Mouse (Mus musculus) small intestine, adult 2 months (tissue): ENCODE data around the gene Ctsa. TPM values are rescaled to one million over a fixed set of nuclear protein-coding genes. Genes with fewer than 3 reads are reported as not detected.
"Not testable (repeated sequence)": the region's sequence is repeated elsewhere in the genome, so short reads cannot be mapped to it uniquely, and the experiment has no call there.

Experiments used
- H3K27ac ChIP-seq: fragments of 200-500 bp; 2 replicates; pipeline ENCODE4 v1.5.1; 2012; ENCODE audit warnings: low read depth, low read length, control low read depth, inconsistent platforms; ENCODE audit not compliant: insufficient read depth
- H3K27me3 ChIP-seq: fragments of 200-500 bp; 2 replicates; pipeline ENCODE4 v1.6.1; 2012; ENCODE audit warnings: mild to moderate bottlenecking, moderate library complexity, low read length, inconsistent platforms; ENCODE audit not compliant: control insufficient read depth, insufficient read depth
- H3K36me3 ChIP-seq: fragments of 200-500 bp; 2 replicates; pipeline ENCODE4 v1.6.1; 2012; ENCODE audit warnings: mild to moderate bottlenecking, low read length, control low read depth, inconsistent platforms; ENCODE audit not compliant: control insufficient read depth, insufficient read depth
- H3K4me1 ChIP-seq: fragments of 200-500 bp; 2 replicates; pipeline ENCODE4 v1.6.1; 2012; ENCODE audit warnings: low read length, inconsistent platforms, mixed read lengths; ENCODE audit not compliant: control insufficient read depth, insufficient read depth, insufficient read length
- H3K4me3 ChIP-seq: fragments of 200-500 bp; 2 replicates; pipeline ENCODE4 v1.5.1; 2012; ENCODE audit warnings: low read depth, mild to moderate bottlenecking, control low read depth, inconsistent platforms, low read length, moderate library complexity
- CTCF ChIP-seq: fragments of 200-500 bp; IDR thresholded peaks from 2 replicates; pipeline ENCODE4 v1.5.1; 2012; ENCODE audit warnings: low read depth, mild to moderate bottlenecking, control low read depth, inconsistent platforms, low read length, moderate library complexity, mixed read lengths; ENCODE audit not compliant: insufficient replicate concordance, insufficient read length; ENCODE audit errors: extremely low read depth
- POLR2A ChIP-seq: fragments of 200-500 bp; IDR thresholded peaks from 2 replicates; pipeline ENCODE4 v1.6.1; 2012; ENCODE audit warnings: low read depth, mild to moderate bottlenecking, control low read depth, inconsistent platforms, low read length, moderate library complexity
- WGBS: fragments of 180-500 bp; shearing (Covaris S2); methylation state at CpG from one replicate; pipeline ENCODE4 v1.1.7; 2018; 5-methylcytosine and 5-hydroxymethylcytosine counted together
- polyA plus RNA-seq: library from polyadenylated mRNA; depleted of rRNA; stranded (reverse); fragments of >200 nt; gene quantifications from 2 replicates; pipeline ENCODE4 v1.2.3, GENCODE M21; 2012

Ctsa gene
- polyA plus RNA-seq, 1 experiment: 235 TPM

GRCm38 (mm10) chr2:164871602-164872303 lies 39.1 kb downstream of the Ctsa start:
- Histone ChIP-seq H3K27me3 (no peaks in the 10 kb centered on the region), H3K36me3 (no peaks in the 10 kb centered on the region), H3K27ac (no peak overlapping the region), H3K4me1 (peaks cover 6% of the 10 kb centered on the region; the same call in 1 of the 2 replicates), H3K4me3 (no peak overlapping the region)
- TF ChIP-seq CTCF (peak; percentile 42; the same call in 1 of the 2 replicates), POLR2A (no peak)
- WGBS: 42% methylated on average over 6 of the region's 6 CpGs

- H3K27me3 ChIP-seq: no peaks in the 10 kb centered on the region
- no peak overlapping the region for H3K27ac ChIP-seq
- 50% methylated on average over 3 of the region's 3 CpGs for WGBS
- H3K36me3 ChIP-seq: 0 out of 2 replicates have a peak, but pooled peaks cover 2% of the 10 kb centered on the region
- TF ChIP-seq POLR2A: no peak
- TF ChIP-seq CTCF: no peak
- H3K4me3 ChIP-seq: no peak overlapping the region
- H3K4me1 ChIP-seq: peaks cover 10% of the 10 kb centered on the region; the same call in 1 of the 2 replicates
Measured at GRCm38 (mm10) chr2:164873621-164874020, 40.9 kb downstream of the Ctsa start.

DNA sequence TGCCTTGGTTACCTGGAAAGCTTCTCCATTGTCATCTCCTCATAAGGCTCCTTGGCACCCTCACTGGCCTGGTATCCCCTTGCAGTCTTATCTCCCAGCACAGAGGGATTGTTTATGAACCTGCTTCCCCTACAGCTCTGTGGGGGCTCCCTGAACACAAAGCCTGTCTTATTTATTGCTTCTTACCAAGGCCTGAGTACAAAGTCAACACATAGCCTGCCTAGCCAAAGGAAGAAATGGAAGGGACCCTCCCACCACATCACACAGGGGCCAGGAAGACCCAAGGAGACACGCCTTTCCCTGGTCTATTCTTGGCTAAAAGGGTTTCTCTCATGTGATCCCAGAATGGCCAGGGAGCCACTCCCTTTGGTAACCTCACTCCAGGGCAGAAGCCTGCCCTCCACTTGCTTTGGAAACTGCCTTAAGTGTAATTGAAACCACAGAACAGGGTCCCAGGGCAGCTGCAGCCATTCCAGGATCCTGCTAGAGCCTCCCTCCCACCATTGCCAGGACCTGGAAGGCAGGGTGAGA lies 41.6 kb downstream of the Ctsa start:
- 26% methylated on average over 1 of the region's 1 CpGs for WGBS
- Histone ChIP-seq H3K27ac (no peak overlapping the region), H3K27me3 (no peaks in the 10 kb centered on the region), H3K36me3 (0 out of 2 replicates have a peak, but pooled peaks cover 2% of the 10 kb centered on the region), H3K4me1 (peaks cover 10% of the 10 kb centered on the region; the same call in 1 of the 2 replicates), H3K4me3 (no peak overlapping the region)
- TF ChIP-seq CTCF (no peak), POLR2A (no peak)

DNA sequence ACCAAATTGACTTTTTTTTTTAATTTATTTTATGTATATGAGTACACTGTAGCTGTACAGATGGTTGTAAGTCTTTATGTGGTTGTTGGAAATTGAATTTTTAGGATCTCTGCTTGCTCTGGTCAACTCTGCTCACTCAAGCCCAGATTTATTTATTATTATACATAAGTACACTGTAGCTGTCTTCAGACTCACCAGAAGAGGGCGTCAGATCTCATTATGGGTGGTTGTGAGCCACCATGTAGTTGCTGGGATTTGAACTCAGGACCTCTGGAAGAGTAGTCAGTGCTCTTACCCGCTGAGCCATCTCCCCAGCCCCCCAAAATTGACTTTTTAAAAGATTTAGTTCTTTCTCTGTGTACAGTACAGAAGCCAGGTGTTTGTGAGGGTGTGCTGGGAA lies 43.0 kb downstream of the Ctsa start:
- H3K36me3 ChIP-seq, H3K4me3 ChIP-seq, H3K27me3 ChIP-seq, H3K27ac ChIP-seq: not testable (repeated sequence)
- WGBS: 53% methylated on average over 2 of the region's 2 CpGs
- H3K4me1 ChIP-seq: peaks cover 11% of the 10 kb centered on the region

- not testable (repeated sequence) for H3K4me3 ChIP-seq, H3K36me3 ChIP-seq, H3K4me1 ChIP-seq, H3K27me3 ChIP-seq
- peak overlapping the region; percentile 95; the same call in 1 of the 2 replicates for H3K27ac ChIP-seq
- WGBS: 65% methylated on average over 11 of the region's 11 CpGs
Measured at GRCm38 (mm10) chr2:164877376-164878215, 44.9 kb downstream of the Ctsa start.

- peaks cover 8% of the 10 kb centered on the region for H3K36me3 ChIP-seq
- H3K4me3 ChIP-seq: peak overlapping the region; percentile 89
- H3K4me1 ChIP-seq: peaks cover 6% of the 10 kb centered on the region
- H3K27ac ChIP-seq: peak overlapping the region; percentile 95
- TF ChIP-seq CTCF (peak; percentile 30; the same call in 1 of the 2 replicates), POLR2A (peak; percentile 54; the same call in 1 of the 2 replicates)
- under 1% methylated on average over 28 of the region's 28 CpGs for WGBS
- no peaks in the 10 kb centered on the region for H3K27me3 ChIP-seq
Measured at GRCm38 (mm10) chr2:164878509-164879227, 46.0 kb downstream of the Ctsa start.

DNA sequence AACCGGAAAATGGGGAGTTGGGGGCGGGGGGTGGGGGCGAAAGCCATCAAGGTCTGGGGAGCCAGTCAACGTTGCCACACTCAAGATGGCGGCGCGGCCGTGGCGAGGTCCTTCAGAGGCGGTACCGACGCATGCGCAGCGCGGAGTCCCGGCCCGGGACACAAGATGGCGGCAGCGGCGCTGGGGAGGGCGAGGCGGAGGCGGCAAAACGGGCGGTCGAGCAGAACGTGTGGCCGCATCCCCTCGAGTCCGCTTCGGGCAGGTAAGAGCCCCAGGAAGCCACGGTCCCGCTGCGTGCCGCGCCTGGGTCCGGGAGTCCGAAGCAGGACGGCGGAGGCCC lies 46.5 kb downstream of the Ctsa start, which contains the start of gene Pcif1:
Gene Pcif1, plus strand, starts transcription at position 77 of the 340 bp plus-strand sequence.
- Histone ChIP-seq H3K4me3 (peak within 1 kb of the TSS; percentile 94), H3K36me3 (peaks cover 11% of the 10 kb centered on the region), H3K27me3 (no peaks in the 10 kb centered on the region), H3K27ac (peak within 1 kb of the TSS; percentile 98), H3K4me1 (peaks cover 6% of the 10 kb centered on the region)
- TF ChIP-seq POLR2A: peak; percentile 54
- TF ChIP-seq CTCF: no peak
- WGBS: under 1% methylated on average over 40 of the region's 40 CpGs
